Mouse (Mus musculus) lung, postnatal 0 days (tissue): ENCODE measurements around the gene Cfap97.

Source experiments
- CTCF ChIP-seq: IDR thresholded peaks from 2 replicates; pipeline ENCODE4 v1.5.1; 2016; ENCODE audit warnings: antibody characterized with exemption, mild to moderate bottlenecking
- EP300 ChIP-seq: IDR thresholded peaks from 2 replicates; pipeline ENCODE4 v1.6.1; 2016; ENCODE audit warnings: antibody characterized with exemption, mild to moderate bottlenecking, control low read depth

DNA sequence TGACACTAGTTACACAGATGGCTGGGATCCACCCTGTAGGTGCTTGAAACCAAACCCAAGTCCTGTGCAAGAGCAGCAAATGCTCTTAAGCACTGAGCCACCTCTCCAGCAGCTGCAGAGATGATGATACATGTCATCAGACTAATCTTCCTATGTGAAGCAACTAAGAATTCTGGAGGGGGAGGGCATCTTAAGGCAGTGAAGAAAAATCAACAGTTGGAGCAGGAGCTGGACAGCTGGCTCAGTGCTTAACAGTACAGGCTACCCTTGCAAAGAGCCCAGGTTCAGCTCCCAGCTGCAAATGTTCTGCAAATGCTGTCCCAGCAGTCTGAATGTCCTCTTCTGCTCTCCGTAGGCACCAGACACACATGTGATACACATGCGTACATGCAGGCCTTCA lies 29.1 kb upstream of the Cfap97 start:
- no peak for TF ChIP-seq CTCF
- TF ChIP-seq EP300 = no peak
